Mouse (Mus musculus) megakaryocyte, embryonic 14.5 days (primary cell): ENCODE data around the gene Slc7a1.

Experiments used
- FLI1 ChIP-seq: IDR thresholded peaks from 2 replicates; pipeline ENCODE4 v1.6.1; 2012; ENCODE audit warnings: low read length, inconsistent platforms, mixed read lengths
- GATA1 ChIP-seq: IDR thresholded peaks from 3 replicates; pipeline ENCODE4 v1.6.1; 2012; ENCODE audit warnings: mixed read lengths, low read length, inconsistent platforms, borderline replicate concordance

GRCm38 (mm10) chr5:148344374-148344773 lies 55.3 kb downstream of the Slc7a1 start:
- TF ChIP-seq FLI1 (no peak), GATA1 (no peak)
